Mouse (Mus musculus): ENCODE measurements around the gene Zfp652.

DNA sequence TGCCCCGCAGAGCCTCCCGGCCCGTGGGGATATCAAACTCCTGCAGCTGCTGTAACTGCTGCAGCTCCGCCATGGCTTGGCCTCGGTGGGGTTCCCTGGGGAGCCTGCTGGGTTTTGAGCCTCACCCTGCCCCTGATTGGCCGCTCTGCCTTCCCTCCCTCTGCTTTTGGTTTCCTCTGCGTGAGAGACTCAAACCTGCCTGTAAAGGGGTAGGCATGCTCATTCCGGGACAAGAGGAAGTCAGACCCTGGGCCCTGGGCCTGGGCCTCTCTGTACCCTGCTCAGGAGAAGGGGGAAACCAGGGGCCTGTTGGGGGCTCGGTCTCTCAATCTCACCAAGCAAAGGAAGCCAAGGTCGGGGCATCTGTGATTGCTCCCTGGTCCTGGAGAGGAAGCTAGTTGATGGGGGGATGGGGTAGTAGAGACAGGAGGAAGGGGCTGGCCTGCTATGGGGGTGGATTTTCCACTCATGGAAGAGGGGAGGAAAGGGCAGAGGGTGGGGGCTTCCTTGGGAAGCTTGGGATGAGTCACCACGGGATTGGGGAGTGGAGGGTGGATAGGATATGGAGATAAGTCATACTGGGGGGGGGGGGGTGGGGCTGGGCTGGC is 129.7 kb downstream of the Zfp652 start, which contains the start of gene Abi3:
- no peak for TF ChIP-seq CTCF (IDR thresholded peaks at IDR 0.05; ENCODE audit: low read depth, low read length)
- TF ChIP-seq TAL1 (conservative IDR thresholded peaks at IDR 0.05; ENCODE audit: low read depth, low read length) = no peak

Data from G1E (cell line).